Mouse (Mus musculus) kidney, adult 9 months (tissue): ENCODE measurements around the gene Psmd13.

Source experiments
- DNase-seq: peaks from one replicate; pipeline ENCODE4 v3.0.0; 2022

Psmd13 gene

DNA sequence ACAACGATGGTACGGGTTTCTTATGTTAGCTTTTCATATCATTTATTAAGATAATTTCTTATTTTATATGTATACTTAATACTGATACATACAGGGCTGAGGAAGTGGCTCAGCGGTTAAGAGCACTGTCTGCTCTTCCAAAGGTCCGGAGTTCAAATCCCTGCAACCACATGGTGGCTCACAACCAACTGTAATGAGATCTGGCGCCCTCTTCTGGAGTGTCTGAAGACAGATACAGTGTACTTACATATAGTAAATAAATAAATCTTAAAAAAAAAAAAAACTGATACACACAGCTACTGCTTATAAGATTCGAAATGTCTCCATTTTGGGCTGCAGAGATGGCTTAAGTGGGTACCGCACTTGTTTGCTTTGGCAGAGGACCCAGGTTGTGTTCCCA lies 25.9 kb downstream of the Psmd13 start:
- DNase-seq, result no peak

DNA sequence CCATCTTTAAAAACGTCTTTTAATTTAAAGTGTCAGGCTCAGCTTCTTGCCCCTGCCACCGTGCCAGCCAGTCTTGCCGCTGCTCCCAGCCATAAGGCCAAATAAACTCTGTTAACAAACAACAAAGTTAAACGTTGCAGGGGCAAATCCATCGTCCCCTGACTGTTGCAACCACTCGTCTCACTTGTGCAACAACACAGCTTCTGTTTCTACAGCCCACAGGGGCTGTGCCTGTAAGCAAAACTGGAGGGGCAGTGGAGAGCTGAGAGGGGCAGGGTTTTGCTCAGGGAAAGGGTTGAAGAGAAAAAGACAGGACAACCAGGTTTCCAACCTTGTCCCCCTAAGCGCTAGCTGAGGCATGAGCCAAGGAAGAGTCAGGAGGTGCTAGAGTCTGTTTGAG lies 26.4 kb downstream of the Psmd13 start:
- DNase-seq, result no peak

DNA sequence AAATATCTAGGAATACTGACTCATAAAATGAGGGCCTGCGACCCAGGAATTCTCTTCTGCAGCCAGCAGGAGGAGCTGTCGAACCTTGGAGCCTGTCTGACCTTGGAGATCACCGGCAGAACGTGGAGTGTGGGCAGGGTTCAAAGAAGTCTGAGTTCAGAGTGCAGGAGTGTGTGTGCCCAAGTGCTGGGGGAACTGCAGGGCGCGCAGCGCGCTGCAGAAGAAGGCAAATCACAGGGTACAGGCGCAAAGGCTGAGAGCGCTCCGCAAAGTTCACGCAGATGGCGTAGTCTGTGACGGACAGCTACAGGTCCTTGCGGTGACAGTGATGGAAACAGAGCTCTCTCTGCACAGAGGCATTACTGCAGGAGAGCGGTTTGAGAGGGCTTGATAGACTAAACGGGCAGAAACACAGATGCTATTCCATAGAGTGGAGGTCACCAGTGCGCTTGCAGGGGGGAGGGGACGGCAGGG lies 26.9 kb downstream of the Psmd13 start:
- DNase-seq, result peak; percentile 93

DNA sequence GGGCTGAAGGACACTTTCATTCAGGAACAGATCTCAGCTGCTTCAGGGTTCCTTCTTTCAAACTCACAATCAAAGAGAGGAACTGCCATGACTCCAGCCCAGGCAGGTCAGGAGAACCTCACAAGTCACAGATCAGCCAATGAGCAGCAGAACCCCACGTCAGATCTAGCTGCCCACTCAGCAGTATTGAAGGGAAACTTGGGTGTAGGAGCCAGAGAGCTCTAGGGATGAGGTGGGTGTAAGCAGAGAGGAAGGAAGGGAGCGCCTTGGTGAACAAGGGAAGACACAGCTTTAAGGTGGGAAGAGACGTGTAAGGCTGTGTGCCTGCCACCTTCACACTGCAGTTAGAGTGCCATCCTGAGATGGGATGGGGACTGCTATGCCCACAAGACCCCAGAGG lies 30.5 kb downstream of the Psmd13 start:
- no peak for DNase-seq

DNA sequence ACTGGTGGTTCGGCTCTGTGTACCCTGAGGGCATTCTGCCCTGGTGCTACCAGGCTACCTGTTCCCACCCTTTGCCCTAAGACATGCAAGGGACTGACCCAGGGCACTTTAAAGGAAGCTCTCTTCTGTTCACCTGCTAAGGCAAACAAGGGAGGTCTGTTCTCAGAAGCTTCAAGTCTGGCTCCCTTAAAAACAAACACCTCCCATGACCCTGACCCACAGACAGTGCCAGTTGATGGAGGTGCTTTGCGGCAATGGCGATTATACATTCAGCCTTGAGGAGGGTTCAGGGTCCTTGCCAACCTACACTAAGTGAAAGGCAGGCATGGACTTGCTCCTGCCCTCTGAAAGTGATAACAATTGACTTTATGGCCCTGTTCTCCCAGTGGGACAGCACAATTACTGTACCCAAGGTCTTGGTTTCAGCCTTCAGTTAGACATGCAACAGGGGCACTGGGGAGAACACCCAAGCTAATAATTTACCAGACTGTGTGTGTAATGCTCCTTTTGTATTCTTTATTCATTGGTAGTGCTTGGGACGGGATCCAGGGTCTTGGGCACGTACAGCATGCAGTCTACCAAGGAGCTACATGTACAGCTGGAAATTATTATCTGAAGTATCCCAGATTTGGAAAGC lies 31.2 kb downstream of the Psmd13 start:
- DNase-seq, result peak; percentile 81

DNA sequence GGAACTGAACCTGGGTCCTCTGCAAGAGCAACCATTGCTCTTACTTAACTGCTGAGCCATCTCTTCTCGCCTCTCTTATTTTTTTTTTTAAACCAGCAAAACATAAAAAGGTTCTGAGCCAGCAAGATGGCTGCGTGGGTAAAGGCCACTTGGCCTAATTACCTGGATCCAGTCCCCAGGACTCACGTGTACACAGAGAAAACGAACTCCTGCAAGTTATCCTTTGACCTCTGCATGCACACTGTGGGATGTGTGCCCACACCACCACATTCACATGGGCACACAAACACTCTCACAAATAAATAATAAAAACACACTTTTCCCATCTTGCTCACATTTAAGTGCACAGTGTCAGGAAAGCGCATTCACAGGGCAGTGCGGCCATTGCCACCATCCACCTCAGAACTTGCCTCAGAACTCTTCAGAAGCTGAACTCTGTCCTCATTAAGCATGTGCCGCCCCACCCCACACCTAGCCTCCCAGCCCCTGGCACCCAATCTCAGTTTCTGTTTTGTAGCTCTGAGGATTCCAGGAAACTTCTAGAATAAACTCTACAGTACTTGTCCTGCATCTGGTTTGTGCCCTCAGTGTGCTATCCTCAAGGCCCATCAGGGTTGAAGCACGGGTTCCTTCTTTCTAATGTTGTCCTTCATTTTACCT lies 32.4 kb downstream of the Psmd13 start:
- DNase-seq, result peak; percentile 91

DNA sequence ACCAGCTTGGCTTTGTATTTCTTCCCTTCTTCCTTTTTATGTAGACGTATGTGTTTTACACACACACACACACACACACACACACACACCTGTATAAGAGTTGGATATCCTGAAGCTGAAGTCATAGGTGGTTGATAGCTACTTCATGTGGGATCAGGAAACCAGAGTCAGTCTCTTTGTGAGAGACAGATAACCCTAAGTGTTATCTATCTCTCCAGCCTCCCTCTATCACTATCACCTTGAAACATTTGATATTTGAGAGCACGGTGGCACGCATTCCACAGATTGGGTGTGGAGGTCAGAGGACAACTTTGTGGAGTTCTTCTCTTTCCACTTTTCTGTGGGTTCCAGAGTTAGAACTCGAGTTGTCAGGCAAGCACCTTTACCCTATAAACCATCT lies 38.1 kb downstream of the Psmd13 start:
- no peak for DNase-seq

DNA sequence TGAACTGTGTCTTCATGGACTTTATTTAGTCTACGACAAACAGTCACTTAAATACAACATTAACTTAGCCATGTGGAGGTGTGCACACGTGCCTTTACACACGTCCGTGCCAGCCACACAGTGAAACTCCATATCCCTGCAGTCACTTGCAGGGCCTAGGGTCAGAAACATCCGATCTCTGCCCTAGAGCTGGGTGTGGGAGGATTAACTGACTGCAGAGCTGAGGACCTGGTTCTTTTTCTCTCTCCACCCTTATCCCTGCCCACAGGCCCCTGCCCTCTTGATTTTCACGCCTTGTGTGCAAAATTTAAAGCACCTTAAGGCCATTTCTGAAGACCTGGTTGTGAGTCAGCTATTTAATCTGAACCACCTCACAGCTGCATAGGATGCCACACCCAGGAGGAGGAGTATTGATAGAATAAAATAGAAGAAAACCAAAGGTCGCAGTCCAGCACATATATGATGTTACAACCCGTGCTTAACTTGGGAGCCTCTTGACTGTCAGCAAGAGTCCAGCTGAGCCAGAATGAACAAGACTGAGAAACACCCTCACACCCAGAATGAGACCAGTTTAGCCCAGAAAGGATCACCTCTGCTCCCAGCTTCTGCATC lies 38.8 kb downstream of the Psmd13 start, which contains the start of gene Nlrp6:
Nlrp6 (plus strand) TSS at position 485 of the 612 bp plus-strand sequence.
- DNase-seq, result no peak

DNA sequence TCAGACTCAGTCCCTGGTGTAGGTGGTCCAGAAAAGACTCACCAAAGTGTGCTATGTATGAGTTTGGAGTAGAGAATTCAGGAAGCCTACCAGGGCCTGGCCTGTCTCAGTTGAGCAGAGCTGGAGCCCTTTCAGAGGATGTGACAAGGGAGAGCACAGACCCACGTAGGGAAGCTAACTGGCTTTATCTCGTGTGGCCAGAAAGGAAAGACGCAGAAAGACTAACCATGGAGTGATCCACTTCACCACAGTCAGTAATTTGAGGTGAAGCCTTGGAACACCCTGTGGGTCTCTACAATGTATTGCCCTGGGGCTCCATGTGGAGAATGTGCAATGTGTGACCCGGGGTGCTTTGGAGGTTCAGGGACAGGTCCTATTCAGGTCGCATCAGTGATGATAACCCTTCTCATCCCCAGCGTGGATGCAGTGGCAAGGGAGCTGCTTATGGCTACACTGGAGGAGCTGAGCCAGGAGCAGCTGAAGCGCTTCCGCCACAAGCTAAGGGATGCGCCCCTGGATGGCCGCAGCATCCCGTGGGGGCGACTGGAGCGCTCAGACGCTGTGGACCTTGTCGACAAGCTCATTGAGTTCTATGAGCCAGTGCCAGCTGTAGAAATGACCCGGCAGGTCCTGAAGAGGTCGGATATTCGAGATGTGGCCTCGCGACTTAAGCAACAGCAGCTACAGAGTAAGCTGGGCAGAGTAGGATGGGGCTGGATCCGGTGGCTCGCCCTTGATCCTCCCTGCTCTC lies 39.6 kb downstream of the Psmd13 start:
- DNase-seq, result peak; percentile 64

DNA sequence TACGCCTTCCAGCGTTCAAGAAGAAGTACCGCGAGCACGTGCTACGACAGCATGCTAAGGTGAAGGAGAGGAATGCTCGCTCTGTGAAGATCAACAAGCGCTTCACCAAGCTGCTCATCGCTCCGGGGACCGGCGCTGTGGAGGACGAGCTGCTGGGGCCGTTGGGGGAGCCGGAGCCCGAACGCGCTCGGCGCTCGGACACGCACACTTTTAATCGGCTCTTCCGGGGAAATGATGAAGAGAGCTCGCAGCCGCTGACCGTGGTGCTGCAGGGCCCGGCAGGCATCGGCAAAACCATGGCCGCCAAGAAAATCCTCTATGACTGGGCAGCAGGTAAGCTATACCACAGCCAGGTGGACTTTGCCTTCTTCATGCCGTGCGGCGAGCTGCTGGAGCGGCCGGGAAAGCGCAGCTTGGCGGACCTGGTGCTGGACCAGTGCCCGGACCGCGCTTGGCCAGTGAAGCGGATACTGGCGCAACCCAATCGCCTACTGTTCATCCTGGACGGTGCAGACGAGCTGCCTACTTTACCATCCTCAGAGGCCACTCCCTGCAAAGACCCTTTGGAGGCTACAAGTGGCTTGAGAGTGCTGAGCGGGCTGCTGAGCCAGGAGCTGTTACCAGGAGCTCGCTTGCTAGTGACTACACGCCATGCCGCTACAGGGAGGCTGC lies 40.8 kb downstream of the Psmd13 start:
- peak; percentile 95 for DNase-seq

DNA sequence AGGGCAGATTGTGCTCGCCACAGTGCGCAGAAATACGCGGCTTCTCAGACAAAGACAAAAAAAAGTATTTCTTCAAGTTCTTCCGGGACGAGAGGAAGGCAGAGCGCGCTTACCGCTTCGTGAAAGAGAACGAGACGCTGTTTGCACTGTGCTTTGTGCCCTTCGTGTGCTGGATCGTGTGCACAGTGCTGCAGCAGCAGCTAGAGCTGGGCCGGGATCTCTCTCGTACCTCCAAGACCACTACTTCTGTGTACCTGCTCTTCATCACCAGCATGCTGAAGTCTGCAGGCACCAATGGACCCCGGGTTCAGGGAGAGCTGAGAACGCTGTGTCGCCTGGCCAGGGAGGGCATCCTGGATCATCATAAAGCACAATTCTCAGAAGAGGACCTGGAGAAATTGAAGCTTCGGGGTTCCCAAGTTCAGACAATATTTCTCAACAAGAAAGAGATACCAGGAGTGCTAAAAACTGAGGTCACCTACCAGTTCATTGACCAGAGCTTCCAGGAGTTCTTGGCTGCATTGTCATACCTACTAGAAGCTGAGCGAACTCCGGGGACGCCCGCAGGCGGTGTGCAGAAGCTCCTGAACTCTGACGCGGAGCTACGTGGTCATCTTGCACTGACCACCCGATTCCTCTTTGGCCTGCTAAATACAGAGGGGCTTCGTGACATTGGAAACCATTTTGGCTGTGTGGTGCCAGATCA lies 41.5 kb downstream of the Psmd13 start:
- DNase-seq, result no peak

DNA sequence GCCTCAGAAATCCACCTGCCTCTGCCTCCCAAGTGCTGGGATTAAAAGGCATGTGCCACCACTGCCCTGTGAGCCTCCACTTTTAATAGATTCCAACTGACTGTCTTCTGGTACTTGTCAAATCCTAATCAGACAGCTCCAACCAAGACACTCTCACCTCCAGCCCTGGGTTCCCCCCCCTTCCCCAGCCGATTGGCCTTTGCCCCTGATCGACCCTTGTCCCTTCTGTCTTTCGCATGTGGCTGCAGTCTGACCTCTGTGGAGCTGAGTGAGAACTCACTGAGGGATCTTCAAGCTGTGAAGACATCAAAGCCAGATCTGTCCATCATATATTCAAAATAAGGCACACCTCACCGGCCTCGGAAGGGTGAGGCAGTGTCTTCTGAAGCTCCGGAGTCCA lies 45.4 kb downstream of the Psmd13 start:
- DNase-seq, result no peak

DNA sequence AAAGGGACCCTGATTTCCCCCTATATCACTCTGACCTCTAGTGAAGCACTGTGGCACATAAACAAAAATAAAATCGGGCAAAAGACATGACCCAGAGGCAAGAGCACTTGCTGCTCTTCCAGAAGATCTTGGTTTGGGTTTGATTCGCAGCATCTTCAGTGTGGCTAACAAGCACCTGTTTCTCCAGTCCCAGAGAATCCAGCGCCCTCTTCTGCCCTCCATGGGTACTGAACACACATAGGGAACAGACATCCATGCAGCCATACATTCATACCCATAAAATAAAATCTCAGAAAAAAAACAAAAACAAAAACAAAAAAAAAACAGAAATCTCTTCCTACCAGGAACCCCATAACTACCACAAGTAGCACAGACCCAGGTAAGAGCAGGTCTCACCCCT lies 56.7 kb downstream of the Psmd13 start:
- peak; percentile 41 for DNase-seq

DNA sequence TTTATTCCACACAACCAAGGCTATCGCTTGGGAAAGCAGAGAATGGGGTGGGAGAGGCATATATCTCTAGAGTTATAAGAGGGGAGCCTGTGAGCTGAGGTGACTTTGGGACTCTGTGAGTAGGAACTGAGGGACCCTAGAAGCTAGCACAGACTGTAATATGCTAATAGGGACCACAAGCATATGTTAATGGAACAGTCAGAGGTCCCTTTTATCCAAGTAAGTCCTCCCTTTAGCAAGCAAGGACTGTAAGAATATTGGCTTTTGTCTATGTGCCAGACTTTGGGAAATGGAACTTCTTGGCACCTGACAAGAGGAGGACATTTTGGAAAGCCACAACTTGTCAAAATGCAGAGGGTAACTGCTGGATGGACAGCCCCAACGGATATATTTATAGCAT lies 57.1 kb downstream of the Psmd13 start:
- no peak for DNase-seq

DNA sequence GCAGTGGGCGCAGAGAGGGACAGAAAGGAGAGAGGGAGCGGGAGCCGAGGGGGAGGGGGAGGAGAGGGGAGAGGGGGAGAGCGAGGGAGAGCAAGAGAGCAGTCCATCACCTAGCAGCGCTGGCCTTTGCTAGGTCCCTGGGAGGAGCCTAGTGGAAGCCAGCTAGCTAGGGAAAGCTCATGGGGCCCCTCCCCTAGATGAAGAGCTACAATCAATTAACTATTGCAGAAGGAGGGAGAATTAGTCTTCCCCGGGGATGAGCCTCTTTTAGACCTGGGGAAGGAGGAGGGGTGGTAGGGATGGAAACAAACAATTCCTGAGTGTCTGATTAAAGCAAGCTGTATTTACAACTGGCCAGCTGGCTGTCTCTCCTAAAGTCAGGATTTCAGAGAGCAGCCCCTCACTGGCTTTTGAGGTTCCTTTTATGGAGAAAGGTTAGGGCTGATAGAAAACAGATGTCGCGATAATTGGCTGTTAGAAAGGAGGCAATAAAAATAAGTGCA lies 58.0 kb downstream of the Psmd13 start:
- DNase-seq, result peak; percentile 25

DNA sequence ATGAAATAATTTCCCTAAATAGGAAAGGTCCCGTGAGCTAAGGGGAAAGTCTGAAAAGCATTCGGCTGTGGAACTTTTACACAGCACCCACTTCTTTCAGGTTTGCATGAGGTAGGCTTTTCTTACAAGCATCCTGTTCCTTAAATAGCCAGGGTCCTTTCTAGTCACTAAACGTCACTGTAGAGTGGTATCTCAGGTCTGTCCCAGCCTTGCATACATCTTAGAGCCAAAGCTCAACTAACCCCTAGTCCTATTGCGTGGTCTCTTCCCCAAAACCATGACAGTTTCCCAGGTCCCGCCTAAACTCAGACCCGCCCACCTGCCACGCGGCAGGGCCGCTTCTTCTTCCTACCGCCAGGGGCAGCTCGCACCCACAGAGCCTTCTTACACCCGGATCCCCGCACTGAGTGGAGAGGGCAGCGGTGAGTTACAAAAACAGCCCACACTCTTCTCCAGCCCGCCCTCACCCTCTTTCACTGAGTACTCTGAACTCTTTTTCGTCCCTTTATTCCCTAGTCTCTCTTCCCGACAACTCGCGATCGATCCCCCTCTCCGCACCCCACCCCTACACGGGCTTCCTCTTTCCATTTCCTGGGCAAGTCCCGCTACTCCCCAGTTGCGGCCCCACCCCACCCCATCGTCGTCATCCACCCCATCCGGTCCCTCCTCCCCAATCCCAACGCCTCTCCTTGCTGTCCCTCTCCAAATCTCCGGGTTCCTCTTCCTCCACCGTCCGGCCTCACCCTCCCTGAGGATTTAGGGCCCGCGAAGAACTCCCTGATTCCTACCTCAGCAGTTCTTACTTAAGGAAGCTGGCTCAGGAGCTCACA lies 59.7 kb downstream of the Psmd13 start, which contains the start of gene Pgghg:
Pgghg (plus strand) TSS at position 170 of the 830 bp plus-strand sequence.
- peak; percentile 87 for DNase-seq

DNA sequence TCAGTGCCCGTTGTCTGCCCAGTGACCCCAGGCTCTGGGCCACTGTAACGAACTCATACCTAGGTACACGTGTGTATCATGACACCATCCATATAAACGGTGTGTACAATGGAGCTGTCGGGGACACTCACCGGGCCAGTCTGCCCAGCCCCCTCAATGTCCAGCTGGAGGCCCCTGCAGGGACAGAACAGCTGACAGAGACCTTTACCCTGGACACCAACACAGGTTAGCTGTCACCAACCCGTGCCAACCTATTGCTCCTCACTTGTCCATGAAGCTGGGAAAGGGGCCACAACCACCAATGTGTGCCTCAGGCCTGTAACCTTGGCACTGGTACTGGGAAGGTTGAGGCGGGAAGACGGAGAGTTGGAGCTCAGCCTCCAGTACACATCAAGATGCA lies 60.6 kb downstream of the Psmd13 start:
- peak; percentile 41 for DNase-seq

DNA sequence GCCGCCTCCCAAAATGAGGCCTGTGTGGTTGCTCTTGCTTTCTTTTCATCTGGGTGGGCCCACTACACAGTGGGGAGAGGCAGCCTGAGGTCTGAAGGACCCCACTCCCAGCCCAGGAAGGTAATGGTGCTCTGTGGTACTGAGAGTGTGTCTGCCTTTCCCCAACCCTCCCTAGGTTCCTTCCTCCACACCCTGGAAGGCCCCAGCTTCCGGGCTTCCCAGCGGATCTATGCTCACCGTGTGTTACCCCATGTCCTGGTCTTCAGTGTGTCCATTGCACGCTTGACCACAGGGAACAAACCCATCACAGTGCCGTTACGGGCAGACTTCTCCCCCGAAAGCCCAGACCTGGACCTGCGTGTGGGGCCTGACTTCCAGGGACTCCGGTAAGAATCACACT lies 61.0 kb downstream of the Psmd13 start:
- DNase-seq, result no peak

DNA sequence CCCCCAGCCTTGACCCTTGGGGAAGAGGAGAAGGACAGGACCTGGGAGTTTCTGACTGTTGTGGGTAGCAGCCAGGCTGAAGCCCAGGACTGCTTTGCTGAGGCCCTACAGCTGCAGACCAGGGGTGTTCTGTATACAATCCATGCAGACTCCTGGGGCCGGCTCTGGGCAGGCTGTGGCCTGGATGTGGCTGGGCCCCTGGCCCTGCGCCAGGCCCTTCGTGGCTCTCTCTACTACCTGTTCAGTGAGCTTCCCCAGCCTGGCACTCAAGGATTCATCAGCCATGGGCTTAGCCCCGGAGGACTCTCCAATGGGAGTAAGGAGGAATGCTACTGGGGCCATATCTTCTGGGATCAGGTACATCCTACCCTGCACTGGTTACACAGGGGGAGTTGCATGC lies 61.6 kb downstream of the Psmd13 start:
- peak; percentile 12 for DNase-seq

DNA sequence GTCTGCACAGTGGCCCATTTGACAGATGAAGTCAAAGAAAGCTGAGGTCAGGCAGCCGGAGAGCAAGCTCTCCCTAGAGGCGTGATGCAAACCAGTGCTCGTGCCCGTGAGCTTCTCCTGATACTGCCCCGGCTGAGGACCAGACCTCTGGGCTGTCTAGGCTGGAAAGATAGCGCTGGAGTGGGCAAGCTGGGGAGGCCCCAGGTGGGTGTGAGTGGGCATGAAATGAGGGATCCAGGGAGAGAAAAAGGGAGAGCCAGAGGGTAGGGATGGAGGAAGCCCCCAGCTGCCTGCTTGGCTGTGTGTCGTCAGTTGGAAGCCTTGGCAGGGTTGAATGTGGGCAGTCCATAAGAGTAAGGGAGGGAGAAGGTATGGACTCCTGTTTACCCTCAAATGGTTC lies 62.5 kb downstream of the Psmd13 start:
- DNase-seq, result no peak

DNA sequence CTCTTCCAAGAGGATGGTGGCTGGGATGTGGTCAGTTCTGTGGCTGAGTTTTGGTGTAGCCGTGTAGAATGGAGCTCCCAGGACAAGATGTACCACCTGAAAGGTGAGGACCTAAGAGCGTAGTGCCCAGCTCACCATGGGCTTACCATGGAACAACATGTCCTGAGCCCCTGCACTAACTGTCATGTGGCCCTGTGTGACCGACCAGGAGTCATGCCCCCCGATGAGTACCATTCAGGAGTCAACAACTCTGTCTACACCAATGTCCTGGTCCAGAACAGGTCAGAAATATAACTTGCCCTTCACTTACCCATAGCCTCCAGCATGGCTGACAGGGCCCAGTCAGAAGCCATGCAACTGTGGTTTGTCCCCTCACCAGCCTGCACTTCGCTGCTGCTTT lies 63.5 kb downstream of the Psmd13 start:
- DNase-seq, result no peak
